Mouse (Mus musculus): ENCODE data around the gene Tmppe. TPM values are rescaled to one million over a fixed set of nuclear protein-coding genes. Genes with fewer than 3 reads are reported as not detected.

Tmppe gene
- 7.2 TPM for polyA plus RNA-seq (2015; fragmentation: Illumina TruSeq; extraction: RNeasy Lipid Tissue Mini Kit (QIAGEN cat#74804); ENCODE audit: insufficient read depth, low replicate concordance)

DNA sequence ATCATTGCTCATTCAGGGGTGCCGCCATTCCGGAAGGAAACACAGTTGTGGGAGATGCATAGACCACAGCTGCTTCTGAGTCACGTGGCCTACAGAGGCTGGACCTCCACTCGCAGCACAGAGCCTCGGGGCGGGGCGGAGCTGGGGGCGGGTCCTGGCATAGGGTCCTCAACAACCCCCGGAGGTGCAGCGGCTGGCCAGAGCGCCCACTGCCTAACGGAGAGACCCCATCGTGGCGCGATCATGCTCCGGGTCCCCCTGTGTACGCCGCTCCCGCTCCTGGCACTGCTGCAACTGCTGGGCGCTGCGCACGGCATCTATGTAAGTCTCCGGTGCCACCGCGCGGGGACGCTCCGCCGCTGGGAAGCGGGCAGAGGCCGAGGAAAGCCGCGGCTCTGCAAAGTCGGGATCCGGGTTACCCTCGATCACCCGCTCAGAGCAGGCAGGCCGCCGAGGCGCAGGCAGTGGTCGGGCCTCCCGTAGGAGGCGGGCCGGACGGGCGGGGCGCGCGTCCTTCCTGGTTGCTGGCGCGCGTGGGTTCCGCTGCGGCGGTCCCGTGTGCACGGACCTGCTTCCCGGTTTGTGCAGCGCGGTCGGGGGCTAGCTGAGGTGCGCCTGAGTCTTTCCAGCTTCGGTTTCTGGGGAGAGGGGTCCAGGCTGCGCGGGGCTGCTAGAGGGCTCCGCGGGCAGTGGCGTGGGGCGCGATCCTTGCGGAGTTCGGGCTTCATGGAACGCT lies at the start of gene Tmppe, which contains the start of gene Glb1:
Gene Tmppe, plus strand, starts transcription at position 157 of the 736 bp plus-strand sequence.
Gene Glb1, plus strand, starts transcription at position 128 of the 736 bp plus-strand sequence.

DNA sequence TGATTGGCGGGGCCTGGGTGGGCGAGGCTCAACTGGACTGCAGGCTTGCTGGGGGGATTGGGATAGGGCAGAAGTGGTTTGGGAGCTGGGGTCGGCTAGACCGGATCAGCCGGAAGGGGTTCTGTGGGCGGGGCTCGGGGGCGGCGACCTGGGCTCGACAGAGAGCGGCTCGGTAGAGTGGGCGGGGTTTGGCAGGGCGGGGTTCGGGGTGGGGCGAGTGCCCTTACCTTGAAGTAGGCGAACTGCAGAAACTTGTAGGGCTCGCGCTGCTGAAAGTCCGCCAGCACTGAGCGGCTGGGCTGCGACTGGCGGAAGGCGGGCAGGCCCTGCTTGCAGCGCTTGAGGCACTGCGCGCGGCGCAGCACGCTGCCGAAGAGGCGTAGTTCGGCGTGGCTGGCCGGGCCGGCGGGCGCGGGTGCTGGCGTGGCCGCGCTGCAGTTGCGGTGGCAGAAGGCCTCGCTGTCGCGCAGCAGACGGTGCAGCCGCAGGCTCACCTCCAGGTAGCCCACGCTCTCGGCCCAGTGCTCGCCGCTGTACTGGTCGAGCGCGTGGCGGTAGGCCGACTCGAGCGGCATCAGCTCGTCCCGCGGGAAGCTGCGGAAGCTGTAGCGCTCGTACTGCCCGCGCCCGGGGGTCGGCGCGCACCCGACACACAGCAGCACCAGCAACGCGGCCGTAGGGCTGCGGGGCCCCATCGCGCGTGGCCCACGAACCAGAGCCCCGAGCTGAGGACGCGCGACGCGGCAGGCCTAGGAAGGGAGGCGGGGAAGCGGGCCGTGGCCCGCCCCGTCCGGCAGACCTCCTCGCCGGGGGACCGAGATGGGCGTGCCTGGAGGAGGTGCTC lies 10.8 kb upstream of the Tmppe start, which contains the start of gene Crtap:
Gene Crtap, minus strand, starts transcription at position 771 of the 844 bp plus-strand sequence.

Other genes with a start within 250 kb of the Tmppe start
- gene Bcl2a1c, start 71.0 kb upstream of the Tmppe start, polyA plus RNA-seq (2015; fragmentation: Illumina TruSeq; extraction: RNeasy Lipid Tissue Mini Kit (QIAGEN cat#74804); ENCODE audit: insufficient read depth, low replicate concordance): 0.90 TPM
- 58.4 TPM for gene Crtap, start 10.4 kb upstream of the Tmppe start, polyA plus RNA-seq (2015; fragmentation: Illumina TruSeq; extraction: RNeasy Lipid Tissue Mini Kit (QIAGEN cat#74804); ENCODE audit: insufficient read depth, low replicate concordance)
- 22.6 TPM for gene Glb1, start within 50 bp of the Tmppe start, polyA plus RNA-seq (2015; fragmentation: Illumina TruSeq; extraction: RNeasy Lipid Tissue Mini Kit (QIAGEN cat#74804); ENCODE audit: insufficient read depth, low replicate concordance)
- 2.1 TPM for gene Ccr4, start 103.8 kb downstream of the Tmppe start, polyA plus RNA-seq (2015; fragmentation: Illumina TruSeq; extraction: RNeasy Lipid Tissue Mini Kit (QIAGEN cat#74804); ENCODE audit: insufficient read depth, low replicate concordance)
- gene C130032M10Rik, start 114.6 kb downstream of the Tmppe start, polyA plus RNA-seq (2015; fragmentation: Illumina TruSeq; extraction: RNeasy Lipid Tissue Mini Kit (QIAGEN cat#74804); ENCODE audit: insufficient read depth, low replicate concordance): not detected
- 0.04 TPM for gene Trim71, start 163.3 kb downstream of the Tmppe start, polyA plus RNA-seq (2015; fragmentation: Illumina TruSeq; extraction: RNeasy Lipid Tissue Mini Kit (QIAGEN cat#74804); ENCODE audit: insufficient read depth, low replicate concordance)
- gene Cnot10, start 239.1 kb downstream of the Tmppe start, polyA plus RNA-seq (2015; fragmentation: Illumina TruSeq; extraction: RNeasy Lipid Tissue Mini Kit (QIAGEN cat#74804); ENCODE audit: insufficient read depth, low replicate concordance): 42.7 TPM